Mouse (Mus musculus) left cerebral cortex, adult 9 months (tissue): Measurements from ENCODE around the gene Taok3.

Experiments
- DNase-seq, 2 experiments: peaks; one replicate each; pipeline ENCODE4 v3.0.0; 2022; ENCODE audit warnings: low spot score in 2 of 2

The Taok3 gene

DNA sequence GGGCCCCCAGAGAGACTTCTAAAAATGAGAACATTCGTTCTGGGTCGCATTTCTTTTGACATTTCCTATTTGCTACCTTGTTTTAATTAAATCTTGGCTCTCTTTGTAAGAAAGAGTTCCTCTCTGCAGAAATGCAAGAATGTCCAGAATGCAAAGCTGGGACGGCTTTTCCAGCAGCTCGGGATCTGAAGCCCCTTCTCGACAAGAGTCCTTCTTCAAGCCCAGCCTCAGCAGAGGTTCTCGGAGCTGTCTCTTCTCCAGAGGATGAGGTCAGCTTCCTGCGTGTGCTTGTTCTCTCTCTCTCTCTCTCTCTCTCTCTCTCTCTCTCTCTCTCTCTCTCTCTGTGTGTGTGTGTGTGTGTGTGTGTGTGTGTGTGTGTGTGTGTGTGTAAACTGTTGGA, 2.2 kb upstream of the Taok3 start:
- no peak for DNase-seq

DNA sequence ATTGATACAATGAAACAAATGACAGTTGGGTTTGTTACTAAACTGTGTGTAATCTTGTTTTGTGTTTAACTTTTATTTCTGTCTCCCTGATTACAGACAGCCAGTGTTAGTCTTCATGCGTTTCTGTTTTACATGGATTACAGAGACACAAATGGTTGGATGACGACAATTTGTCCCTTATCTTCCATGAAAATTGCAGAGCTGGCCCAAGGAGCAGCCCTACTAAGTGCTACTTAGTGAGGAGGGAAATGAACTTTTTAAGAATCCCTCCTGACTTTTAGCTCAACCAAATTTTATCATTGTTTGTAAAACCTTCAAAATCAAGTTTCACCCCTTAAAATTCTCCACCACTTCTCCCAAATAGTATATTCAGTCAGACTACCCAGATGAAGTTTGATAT, 1.7 kb upstream of the Taok3 start:
- no peak for DNase-seq

DNA sequence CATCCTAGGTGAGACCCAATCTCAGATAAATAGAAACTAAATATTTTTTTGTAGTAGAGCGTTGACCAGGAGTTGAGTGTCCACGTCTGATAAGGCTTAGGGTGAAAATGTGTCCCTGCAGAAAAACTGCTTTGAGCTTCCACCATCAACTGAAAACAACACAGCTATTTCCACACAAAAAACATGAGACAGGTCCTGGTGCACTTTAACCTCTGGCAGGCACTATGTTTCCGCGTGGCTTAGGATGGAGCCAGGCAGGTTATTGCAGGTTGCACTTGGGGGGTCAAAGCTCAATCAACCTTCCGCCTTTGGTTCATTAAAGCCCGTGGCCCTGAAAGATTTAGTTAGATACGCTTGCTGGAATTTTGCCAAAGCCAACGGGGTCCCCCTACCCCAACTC, 1.1 kb upstream of the Taok3 start:
- no peak for DNase-seq

- no peak for DNase-seq
These were observed 849 bp downstream of the Taok3 start for GRCm38 (mm10) chr5:117120489-117121466.

- no peak for DNase-seq
These were observed 1.7 kb downstream of the Taok3 start for GRCm38 (mm10) chr5:117121657-117122056.

GRCm38 (mm10) chr5:117123102-117123501, 3.2 kb downstream of the Taok3 start:
- DNase-seq = no peak

DNA sequence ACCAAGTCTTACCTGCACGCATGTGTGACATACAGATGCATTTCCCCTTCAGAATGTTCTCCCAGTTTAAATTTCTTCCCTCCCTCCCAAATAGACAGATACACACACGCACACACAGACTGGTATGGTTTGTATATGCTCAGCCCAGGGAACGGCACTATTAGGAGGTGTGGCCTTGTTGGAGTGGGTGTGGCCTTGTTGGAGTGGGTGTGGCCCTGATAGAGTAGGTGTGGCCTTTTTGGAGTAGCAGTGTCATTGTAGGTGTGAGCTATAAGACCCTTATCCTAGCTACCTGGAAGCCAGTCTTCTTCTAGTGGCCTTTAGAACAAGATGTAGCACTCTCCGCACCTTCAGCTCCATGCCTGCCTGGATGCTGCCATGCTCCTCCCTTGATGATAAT, 3.9 kb downstream of the Taok3 start:
- no peak for DNase-seq

DNA sequence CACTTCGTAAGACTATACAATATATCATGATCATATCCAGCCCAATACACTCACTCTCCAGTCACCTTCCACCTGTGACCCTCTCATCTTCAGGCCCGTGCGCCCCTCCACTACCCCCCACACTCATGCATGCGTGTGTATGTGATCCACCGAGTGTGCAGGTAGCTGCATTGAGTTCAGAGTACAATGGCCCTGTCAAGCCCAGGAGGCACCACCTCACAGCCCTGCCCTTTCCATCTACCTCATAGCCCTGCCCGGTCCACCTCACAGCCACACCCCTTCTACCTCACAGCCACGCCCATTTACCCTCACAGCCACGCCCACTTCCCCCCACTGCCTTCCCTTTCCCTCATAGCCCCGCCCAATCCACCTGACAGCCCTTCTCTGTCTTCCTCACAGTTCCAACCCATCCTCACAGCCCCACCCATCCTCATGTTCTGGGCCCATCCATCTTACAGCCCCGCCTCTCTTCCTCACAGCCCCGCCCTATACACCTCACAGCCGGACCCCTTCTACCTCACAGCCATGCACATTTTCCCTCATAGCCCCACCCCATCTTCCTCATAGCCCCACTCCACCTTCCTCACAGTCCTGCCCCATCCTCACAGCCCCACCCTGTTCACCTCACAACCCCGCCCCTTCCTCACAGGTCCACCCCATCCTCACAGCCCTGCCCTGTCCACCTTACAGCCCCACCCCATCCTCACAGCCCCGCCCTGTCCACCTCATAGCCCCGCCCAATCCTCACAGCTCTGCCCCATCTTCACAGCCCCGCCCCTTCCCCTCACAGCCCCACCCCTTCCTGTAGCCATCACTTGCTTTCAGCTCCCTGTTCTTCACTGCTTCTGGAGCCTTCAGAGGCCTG, 5.8 kb downstream of the Taok3 start:
- no peak for DNase-seq

DNA sequence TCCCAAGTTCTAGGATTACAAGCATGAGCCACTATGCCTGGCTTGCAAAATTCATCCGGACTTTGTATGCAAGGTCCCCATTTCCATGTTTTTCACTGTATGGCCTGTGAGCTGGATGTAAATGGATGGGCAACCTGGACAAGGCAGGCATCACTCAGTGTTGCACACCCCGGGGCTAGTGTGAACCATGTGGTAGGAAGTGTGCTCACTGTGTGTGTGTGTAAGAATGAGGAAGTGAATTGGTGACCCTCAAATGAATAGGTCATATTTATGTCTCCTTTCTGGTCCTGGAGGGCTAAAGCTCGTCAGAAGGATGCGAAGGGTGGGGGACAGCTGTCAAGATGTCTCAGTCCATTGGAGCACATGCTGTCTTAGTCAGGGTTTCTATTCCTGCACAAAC, 7.1 kb downstream of the Taok3 start:
- DNase-seq = no peak

DNA sequence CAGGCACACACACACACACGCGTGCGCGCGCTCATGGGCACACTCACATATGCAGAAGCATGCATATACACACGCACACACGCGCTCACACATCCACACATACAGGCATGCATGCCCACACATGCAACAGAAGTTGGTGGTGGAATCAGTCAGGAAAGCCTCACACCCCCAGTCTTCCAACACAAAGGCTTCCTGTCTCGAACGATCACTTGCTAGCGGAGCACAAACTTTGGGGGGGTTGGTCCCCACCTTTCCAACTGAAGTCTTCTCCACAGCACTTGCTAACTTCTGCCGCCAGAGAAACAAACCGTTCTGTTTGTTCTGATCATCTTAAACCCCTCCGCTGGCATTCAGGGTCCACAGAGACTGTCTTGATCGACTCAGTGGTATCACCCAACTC, 10.8 kb downstream of the Taok3 start:
- no peak for DNase-seq

GRCm38 (mm10) chr5:117133446-117134065, 13.6 kb downstream of the Taok3 start:
- no peak for DNase-seq

DNA sequence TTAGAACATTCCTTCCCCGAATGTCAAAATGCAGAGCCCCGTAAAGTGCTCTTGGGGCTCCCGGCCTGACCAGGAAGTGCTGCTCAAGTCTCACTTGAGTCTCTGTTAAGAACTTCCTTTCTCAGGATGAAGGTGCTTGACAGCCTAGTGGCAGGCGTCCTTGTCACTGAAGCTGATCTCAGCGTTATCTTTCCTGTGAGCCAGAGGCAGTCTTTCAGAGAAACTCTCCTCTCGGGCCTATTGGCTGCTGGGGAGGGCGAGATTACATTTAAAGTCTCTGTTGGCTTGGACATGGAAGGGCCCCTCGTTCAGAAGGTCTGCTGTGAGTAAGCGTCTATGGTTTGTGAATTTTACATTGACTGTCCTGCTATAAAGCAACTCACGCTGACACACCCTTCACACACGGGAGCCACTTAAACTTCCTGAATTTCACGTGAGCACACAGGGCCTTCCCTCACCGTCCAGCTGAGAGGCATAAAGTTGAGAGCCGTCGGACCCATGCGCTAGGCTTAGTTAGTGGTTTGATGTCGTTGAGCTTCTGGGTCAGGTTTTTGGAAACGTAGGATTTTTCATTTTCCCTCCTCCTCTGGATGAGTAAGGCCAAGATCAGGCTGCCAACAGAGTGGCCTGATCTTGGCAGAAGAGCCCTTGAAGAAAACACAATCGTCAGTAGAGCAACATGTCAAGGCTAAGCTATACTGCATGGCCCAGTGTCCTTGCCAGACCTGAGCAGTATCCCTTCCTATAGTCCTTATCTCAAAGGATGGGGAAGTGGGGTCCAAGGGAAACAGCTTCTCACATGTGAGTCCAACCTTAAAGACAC, 14.3 kb downstream of the Taok3 start:
- DNase-seq = no peak

DNA sequence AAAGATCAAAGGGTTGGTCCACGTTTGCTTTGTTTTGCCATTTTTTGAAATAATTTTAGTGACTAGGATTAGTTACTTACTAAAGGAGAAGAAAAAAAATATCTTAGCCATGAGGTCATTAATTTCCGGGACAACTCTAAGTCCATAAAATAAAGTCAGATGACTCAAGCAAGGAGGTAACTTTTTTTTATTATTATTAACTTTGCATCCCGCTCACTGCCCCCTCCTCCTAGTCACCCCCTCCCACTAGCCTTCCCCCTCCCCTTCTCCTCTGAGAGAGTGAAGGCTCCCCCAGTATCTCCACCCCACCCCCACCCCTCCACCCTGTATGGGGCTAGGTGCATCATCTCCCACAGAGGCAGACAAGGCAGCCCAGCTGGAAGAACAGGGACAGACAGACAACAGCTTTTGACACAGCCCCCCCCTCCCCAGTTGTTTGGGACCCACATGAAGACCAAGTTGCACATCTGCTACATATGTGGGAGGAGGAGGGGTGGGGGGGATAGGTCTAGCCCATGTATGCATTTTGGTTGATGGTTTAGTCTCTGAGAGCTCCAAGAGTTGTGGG, 15.0 kb downstream of the Taok3 start:
- no peak for DNase-seq

- no peak for DNase-seq
These were observed 15.9 kb downstream of the Taok3 start for GRCm38 (mm10) chr5:117135869-117136268.

DNA sequence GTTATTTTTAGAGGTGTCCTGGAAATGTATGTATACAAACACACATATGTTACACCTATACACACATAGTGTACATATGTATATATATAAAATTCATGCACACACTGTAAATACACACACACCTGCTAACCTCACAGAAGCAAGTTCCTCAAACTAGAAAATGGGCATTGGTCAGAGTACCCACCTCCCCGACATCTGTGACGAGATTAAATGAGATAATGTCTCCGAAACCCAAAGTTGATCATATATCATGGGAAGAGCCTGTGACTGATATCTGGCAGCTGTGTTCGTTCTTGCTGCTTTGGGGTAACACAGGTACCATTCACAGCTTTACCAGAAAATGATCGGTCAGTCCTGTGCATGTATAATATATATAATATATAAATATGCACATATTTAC, 16.6 kb downstream of the Taok3 start:
- no peak for DNase-seq

- no peak for DNase-seq
These were observed 17.1 kb downstream of the Taok3 start for GRCm38 (mm10) chr5:117137011-117137410.

DNA sequence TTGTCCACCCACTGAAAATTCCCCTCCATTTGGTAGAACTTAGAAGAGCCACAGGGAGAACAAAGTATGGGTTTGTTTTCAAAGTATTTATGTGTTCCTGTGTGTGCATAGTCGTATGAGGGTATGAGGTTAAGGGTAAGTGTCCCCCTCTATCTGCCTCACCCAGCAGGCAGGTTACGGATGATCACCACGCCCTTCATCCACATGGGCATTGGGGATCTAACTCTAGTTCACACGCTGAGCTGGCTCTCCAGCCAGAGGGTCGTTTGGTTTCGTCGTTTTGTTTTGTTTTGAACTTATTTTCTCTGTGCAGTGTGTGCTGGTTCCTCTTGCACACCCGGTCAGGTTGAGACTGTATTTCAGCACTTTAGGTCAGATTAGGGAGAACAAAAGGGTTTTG, 17.7 kb downstream of the Taok3 start:
- no peak for DNase-seq

- no peak for DNase-seq
These were observed 18.5 kb downstream of the Taok3 start for GRCm38 (mm10) chr5:117138295-117138988.

DNA sequence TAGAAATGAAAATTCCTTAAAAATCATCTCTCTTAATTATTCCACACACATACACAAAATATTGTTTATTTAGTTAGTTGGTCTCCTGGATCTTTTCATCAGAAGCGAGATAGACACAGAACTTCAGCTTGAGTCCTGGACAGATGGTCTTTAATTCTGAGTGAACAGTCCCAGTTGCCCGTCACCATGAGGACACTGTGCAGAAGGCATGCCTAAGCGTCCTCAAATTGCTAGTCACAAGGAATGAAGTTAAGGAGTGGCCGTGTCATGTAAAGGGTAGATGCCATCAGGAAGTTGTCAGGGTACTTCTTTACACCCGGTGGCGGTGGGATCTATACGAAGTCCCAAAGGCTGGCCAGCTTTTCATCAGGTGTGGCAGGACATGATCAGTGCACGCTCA, 19.9 kb downstream of the Taok3 start:
- no peak for DNase-seq

- no peak for DNase-seq
These were observed 20.4 kb downstream of the Taok3 start for GRCm38 (mm10) chr5:117140374-117140773.
